Mouse (Mus musculus): ENCODE results near the gene Sprr3.

DNA sequence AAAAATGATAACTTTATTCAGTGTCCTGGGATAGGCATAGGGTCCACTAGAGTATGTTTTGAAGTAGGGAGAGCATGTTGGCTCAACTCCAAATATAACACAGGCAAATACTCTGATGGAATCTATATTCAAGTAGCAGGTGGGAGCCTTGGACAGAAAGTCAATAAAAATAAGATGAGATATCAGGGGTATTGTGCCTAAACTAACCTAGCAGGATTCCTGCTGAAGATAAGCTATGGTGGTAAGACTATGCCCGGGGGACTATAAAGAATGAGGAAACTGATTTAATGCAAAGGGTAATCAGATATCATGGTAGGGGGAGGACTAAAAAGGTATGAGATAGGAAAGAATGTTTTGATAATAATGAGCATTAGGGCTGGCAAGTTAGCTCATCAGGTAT is 49.7 kb upstream of the Sprr3 start:
- TF ChIP-seq GATA1 (IDR thresholded peaks at IDR 0.05; ENCODE audit: borderline replicate concordance, low read length) (no peak), FLI1 (IDR thresholded peaks at IDR 0.05; ENCODE audit: low read length) (no peak)
